Mouse (Mus musculus): ENCODE data around the gene Elk3. TPM values are rescaled to one million over a fixed set of nuclear protein-coding genes. Genes with fewer than 3 reads are reported as not detected.

Elk3 gene
- total RNA-seq, 4 experiments from 2014 or later = 7.4 to 12.3 (median 9.6) TPM

GRCm38 (mm10) chr10:93332261-93332809 is 21.4 kb upstream of the Elk3 start:
- no peak for DNase-seq (ENCODE audit: low spot score in 2 of 2)

DNA sequence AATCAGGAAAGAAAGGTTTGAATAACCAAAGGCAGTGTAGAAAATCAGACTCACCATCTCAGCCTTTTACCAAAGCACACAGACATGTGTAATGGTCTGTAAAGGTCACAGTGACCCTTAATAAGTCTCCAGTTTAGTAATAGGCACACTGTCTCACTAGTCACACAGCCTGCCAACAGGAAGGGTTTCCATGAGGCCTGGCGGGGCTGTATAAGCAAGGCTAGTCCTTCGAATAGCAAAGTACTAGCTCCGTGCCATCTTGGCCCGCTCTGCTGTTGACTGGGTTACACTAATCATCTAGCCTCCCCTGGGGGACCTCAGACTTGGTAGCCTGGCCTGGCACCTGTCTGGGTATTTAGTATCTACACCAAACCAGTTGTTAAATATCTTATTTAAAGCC is 20.6 kb upstream of the Elk3 start:
- no peak for DNase-seq (ENCODE audit: low spot score in 2 of 2)

DNA sequence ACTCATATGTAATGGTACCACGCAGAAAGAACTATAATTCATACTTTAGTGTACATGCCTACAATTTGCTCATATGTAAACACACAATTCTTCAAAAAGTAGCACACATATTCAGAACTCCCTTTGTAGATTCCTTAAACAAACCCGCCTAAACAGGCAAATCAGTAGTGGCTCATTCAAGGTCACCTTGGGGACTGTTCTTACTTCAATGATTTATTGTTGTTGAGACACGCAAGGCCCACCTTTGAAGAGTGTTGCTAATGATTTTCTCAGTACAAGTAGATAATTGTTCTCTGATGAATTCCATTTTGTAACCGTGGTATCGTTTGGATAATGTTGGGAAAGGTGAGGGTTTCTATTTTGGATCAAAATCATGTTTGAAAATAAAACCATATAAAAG is 17.4 kb upstream of the Elk3 start:
- DNase-seq (ENCODE audit: low spot score in 2 of 2) = no peak

GRCm38 (mm10) chr10:93327187-93327586 is 16.3 kb upstream of the Elk3 start:
- DNase-seq (ENCODE audit: low spot score in 2 of 2) = no peak

- no peak for DNase-seq (ENCODE audit: low spot score in 2 of 2)
Observed at GRCm38 (mm10) chr10:93326741-93327100, 15.8 kb upstream of the Elk3 start.

DNA sequence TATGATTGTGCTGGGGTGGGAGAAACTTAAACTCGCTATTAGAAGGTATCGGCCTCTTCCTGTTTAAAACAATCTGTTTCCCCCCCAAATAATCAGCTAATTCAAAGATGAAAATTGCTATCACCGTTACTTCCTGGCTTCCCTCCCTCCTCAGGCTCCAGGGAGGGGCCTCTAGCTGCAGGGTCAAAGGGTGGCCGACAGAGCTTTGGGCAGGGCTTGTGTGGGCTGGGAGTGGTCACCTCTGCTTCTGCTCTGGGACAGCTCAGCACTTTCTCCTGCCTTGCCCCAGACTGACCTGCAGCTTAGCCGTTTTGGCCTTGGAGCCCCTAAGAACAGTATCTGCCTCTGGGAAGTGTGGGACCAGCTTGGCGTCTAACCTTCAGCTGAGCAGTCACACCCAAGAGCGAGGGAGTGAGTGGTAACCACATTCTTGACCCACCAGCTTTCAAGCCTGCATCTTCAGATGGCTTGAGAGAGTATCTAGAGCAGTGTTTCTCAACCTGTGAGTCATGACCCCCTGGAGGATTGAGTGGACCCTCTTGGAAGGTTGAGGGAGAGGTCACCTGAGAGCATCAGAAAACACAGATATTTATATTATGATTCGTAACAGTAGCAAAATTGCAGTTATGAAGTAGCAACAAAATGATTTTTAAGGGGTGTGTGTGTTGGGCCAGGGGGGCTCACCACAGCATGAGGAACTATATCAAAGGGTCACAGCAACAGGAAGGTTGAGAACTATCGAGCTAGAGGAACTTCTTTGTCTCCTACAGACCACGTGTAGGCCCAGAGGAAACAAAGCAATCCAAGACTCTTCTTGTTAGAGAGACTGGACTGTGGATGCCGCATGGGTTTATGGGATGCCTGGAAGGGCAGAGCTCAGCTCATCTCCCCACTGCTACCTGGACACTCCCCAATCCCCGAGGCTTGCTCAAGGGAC is 15.1 kb upstream of the Elk3 start:
- no peak for DNase-seq (ENCODE audit: low spot score in 2 of 2)

DNA sequence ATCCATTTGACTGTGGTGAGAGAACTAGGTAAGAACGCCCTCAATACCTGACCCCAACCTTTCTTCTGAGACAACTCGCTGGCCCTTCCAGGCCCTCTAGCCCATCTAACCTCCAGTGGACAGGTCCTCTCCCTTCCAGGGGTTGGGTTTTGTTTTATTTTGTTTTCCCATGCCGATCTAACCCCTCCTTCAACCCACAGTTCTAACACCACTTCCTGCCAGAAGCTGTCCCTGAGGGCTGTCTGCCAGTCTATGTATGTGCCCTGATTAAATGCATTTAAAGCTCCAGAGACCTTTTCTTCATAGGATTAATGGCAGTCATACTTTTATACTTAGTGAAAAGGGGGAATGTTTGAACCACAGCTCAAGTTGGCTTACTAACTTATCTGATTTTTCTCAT is 14.4 kb upstream of the Elk3 start:
- no peak for DNase-seq (ENCODE audit: low spot score in 2 of 2)

DNA sequence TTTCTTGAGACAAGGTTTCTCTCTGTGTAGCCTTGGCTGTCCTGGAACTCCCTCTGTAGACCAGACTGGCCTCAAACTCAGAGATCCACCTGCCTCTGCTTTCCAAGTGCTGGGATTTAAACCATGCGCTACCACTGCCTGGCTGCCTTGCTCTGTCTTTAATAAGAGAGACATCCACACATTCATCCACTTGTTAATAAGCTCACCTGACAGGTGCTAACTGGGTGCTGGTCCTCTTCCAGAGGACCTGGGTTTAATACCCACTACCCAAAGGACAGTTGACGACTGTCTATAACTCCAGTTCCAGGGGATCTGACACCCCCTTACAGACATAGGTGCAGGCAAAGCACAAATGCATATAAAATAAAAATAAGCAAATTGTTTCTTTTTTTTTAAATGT is 13.5 kb upstream of the Elk3 start:
- DNase-seq (ENCODE audit: low spot score in 2 of 2) = no peak

DNA sequence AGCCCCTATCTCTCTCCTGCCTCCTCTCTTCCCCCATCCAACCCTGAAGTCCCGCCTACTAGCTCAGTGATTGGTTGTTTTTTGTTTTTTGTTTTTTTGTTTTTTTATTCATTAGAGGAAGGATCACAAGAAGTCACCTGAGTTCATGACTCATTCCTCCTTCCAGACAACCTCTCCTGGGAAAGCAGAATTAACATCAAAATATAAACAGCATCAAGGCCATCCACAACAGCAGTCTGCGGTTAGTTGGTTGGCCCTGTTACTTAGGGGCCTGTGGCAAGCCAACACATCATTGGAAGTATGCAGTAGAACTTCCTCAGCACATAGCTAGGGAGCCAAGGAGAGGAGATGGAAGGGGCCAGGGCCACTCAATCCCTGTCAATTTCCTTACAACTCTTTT is 12.7 kb upstream of the Elk3 start:
- no peak for DNase-seq (ENCODE audit: low spot score in 2 of 2)

- no peak for DNase-seq (ENCODE audit: low spot score in 2 of 2)
Observed at GRCm38 (mm10) chr10:93321763-93322162, 10.8 kb upstream of the Elk3 start.

- no peak for DNase-seq (ENCODE audit: low spot score in 2 of 2)
Observed at GRCm38 (mm10) chr10:93320148-93320547, 9.2 kb upstream of the Elk3 start.

GRCm38 (mm10) chr10:93319526-93320063 is 8.7 kb upstream of the Elk3 start:
- DNase-seq (ENCODE audit: low spot score in 2 of 2) = no peak

DNA sequence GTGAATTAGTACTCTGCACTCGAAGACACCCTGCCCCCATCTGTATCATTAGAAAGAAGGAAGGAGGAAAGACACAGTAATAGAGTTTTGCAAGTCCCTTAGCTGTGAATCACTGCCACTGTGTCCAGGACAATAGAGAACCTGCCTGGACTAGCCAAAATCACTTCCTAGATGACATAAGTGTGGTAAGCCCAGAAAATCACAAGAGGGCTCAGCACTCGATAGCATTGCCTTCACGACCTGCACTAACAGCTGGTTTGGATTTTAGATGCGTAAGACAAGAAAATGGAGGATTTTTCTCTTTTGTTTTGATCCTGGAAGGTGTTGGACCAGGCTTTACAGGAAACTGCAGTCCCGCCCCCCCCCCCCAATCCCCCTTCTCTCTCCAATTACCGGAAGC is 6.0 kb upstream of the Elk3 start:
- DNase-seq (ENCODE audit: low spot score in 2 of 2) = no peak

DNA sequence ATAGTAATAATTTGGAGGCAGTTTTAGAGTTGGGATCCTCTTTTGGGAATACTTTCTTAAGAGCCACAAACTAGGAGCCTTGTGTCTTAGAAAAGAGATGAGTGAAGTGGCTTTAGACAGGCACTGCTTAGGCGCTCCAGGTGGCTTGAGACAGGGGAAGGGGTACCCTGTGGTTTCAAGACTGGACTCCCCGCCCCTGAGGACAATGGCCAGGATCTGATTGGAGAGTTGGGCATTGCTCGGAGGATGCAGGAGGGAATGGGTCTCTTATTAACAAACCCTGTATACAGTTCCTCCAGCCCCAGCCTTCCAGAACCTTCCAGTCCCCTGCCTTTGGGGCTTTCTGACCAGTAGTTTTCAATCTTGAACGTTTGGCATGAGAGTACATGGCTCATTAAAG is 641 bp upstream of the Elk3 start:
- DNase-seq (ENCODE audit: low spot score in 2 of 2) = no peak

DNA sequence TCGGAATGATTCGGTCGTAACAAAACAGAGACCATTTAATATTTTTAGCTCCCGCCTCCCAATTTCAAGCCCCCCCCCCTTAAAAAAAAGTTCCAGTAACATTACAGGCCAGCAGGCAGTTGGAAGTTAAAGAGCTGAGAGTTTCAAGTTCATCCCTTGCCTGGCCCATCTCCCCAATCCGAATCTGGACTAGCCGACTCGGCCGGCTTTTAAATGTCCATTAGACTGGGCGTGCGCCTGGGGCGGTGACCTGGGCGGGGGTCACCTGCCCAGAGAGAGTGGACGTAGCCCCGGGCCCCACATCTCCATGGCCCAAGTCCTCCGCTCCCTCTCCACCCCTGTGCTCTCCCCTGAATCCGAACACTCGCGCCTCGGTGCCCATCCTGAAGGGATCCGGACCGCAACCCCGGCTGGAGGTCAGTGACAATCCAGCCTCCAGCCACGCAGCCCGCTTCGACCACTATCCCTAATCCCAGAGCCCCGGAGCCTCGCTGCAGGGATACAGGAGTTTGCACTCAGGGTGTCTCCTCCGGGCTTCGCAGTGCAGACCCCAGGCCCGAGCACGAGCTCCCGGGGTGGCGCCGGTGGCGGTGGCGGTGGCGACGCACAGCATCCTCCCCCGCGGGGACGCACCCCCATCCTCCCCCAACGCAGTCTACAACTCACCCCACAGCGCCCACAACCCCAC is 857 bp downstream of the Elk3 start:
- DNase-seq (ENCODE audit: low spot score in 2 of 2) = no peak

DNA sequence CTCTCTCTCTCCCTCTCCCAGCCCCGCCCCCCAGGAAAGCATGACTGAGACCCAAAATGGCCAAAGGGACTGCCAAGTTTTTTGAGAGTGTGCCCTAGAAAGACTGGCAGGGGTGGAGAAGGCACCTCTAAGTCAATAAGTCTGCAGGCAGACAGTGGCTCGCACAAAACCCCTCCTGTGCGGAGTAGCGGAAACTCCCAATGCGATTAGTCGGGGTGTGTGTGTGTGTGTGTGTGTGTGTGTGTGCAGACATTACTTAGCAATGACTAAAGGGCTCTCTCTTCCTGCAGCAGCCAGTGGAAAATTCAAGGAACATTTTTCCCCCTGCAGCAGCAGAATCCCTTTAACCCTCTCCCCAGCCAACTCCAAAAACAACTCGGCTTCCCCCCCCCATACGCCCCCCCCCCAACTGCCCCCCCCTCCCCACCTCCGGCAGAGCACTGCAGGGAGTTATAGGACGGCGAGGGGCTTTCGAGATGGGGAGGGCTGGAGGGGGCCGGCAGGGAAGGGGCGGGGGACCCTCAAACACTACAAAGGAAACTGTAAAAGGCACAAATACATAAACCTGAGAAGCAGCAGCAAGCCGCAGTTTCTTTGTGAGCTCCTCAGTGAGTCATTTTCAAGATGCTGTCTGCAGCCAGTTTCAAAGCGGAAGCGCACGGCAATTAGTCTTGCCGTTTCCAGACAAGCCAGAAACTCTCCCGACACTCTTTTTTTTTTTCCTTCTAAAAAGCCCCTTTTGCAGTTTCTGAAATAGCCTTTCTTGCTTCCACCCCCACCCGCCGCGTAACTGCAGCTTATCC is 1.6 kb downstream of the Elk3 start:
- DNase-seq (ENCODE audit: low spot score in 2 of 2) = peak in 1 of 2 experiments; percentile 50

GRCm38 (mm10) chr10:93306367-93306766 is 4.6 kb downstream of the Elk3 start:
- DNase-seq (ENCODE audit: low spot score in 2 of 2) = no peak

DNA sequence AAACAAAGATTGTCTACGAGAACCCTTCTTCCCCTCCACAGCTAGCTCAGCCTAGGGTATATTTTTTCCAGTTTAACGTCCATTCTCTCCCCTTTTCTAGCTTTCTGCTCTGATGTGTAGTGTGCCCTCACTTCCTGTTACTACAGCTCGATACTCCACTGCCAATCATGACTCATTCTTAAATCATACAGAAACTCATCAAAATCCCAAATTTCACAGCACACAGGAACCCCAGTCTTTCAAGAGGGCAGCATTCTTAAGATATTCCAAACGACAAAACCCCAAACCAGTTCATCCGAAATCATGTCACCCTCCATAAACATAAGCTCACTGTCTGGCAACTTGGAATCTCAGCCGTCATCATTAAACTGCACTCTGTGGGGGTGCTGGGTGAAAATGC is 5.0 kb downstream of the Elk3 start:
- no peak for DNase-seq (ENCODE audit: low spot score in 2 of 2)

- DNase-seq (ENCODE audit: low spot score in 2 of 2) = no peak
Observed at GRCm38 (mm10) chr10:93303231-93303630, 7.7 kb downstream of the Elk3 start.

DNA sequence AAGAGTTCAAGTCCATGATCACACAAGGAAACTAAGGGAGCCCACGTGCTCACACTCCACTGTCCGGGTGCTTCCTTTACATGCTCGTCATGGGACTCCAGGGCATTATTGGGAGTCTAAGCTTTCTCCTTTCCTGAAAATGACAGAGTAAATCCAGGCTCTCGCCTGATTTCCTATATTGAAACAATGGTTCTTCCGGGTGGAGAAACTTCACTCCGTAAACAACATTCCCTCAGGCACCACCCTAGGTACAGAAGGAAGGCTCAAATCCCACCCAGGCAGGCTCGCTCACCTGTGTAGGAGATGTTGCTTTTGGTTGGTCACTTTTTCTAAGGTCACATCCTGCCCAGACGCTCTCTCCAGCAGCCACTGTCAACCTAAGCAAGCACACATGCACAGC is 9.1 kb downstream of the Elk3 start:
- no peak for DNase-seq (ENCODE audit: low spot score in 2 of 2)

GRCm38 (mm10) chr10:93298208-93298607 is 12.7 kb downstream of the Elk3 start:
- no peak for DNase-seq (ENCODE audit: low spot score in 2 of 2)

Data from left cerebral cortex, adult 8-10 months (tissue).